Mouse (Mus musculus): ENCODE data around the gene Zfp69. TPM values are rescaled to one million over a fixed set of nuclear protein-coding genes. Genes with fewer than 3 reads are reported as not detected.

Zfp69 gene
- total RNA-seq, 2 experiments from 2014 or later, result 0.20 to 0.42 TPM

DNA sequence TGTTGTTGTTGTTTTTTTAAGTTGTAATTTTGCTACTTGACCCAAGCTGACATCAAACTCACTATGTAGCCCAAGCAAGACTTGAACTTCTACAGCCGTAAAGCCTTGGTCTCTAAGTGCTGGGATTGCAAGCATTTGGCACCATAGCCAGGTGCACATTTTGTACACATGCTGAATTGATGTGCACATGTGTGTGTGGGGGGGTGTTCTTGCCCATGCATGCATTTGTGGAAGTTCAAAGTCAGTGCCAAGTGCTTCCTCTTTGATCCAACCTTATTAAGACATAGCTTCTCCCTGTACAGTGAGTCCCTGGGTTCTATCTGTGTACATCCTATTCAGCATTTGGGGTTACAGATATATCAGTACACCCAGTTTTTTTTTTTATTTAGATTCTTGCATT lies 4.1 kb upstream of the Zfp69 start:
- DNase-seq, result no peak

DNA sequence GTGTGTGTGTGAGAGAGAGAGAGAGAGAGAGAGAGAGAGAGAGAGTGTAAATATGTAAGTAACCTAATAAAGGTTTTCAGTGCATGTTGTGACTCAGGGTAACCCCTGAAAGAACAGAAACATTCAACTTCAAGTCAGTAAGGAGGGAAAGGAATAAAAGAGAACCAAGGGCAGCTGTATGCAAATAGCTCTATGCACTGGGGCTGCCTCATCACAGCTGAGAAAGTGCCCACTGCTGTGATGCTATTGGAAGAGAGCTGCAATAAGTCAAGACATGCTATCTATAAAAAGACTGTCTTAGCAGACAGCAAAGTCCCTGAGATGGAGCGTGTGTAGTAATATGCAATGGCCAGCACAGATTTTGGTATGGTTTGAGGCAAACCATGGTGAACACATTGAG lies 2.2 kb upstream of the Zfp69 start:
- no peak overlapping the region for H3K27ac ChIP-seq
- intact Hi-C loops (cut with DNase I), result no loop called here
- H3K4me3 ChIP-seq, result no peak overlapping the region
- no peak for DNase-seq
- TF ChIP-seq CTCF (IDR thresholded peaks at IDR 0.05), result no peak

More for the DNA sequence above, 4.1 kb upstream of the Zfp69 start:
- Histone ChIP-seq H3K27ac (no peak overlapping the region), H3K4me3 (no peak overlapping the region)
- TF ChIP-seq CTCF (IDR thresholded peaks at IDR 0.05), result no peak
- intact Hi-C loops (cut with DNase I), result no loop called here

DNA sequence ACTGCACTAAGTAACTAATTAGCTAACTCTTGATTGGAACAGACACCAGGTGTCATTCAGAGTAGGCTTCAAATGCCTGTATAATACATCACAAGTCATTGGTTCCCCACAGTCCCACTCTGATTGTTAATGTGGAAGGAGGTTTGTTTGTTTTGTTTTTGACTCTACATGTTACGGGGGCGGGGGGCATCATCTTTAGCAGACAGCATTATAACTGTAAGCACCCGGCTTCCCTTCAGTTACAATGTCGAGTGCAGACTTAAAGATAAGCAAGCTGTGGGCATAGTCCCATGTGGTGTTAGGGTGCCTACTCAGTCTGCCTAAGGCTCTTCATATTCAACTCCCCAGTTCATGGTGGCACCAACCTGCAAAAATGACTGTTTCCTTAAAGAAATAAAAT lies 1.5 kb upstream of the Zfp69 start:
- H3K27ac ChIP-seq, result no peak overlapping the region
- DNase-seq, result no peak
- intact Hi-C loops (cut with DNase I), result no loop called here
- no peak overlapping the region for H3K4me3 ChIP-seq
- TF ChIP-seq CTCF (IDR thresholded peaks at IDR 0.05), result no peak

DNA sequence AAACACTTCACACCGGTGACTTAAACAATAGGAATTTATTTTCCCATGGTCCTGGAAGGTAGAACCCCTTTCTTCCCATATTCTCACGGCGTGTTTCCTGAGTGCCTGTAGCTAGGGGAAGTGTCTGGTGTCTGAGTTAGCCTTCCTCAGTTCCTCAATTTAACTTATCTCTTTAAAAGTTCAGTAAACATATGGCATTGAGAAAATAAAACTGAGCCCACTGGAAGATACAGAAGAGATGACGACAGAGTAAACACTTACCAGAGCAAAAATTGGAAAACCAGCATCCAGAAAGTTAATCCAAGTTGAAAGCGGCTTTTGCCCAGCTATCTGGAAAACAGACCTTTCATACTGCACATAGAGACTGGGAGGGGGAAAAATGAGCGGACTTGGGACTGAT lies 664 bp upstream of the Zfp69 start:
- H3K4me3 ChIP-seq, result peak overlapping the region; percentile 88
- intact Hi-C loops (cut with DNase I), result no loop called here
- H3K27ac ChIP-seq, result peak overlapping the region; percentile 95
- TF ChIP-seq CTCF (IDR thresholded peaks at IDR 0.05), result no peak
- no peak for DNase-seq

DNA sequence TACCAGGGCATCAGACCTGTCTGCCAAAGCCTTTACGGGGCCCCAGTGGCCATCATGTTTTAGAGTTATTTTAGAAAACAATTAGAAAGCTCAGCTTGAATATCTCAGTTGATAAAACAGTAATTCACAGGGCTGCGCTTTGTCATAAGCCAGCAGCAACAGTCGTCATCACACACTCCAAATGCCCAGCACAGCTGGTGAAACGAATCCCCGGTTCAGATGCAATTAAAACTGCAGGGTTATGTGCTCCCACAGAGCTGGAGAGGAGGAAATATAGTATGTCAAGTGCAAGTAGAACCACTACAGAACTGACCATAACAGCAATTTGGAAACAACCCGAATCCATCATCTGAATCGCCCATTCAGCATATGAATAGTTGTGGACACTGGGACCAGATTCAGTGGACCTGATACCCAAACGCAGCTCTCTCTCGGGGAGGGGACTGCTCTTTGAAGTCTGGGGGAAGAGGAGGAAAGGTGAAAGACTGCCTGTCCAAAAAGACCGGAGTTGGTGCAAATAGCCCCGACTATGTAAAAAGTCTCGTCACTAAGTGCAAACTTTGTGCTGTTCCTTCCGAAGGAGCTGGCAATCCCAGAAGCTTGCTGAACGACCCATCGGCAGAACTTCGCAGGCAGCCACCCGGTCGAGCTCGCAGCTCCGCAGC lies 604 bp downstream of the Zfp69 start:
- intact Hi-C loops (cut with DNase I), result no loop called here
- TF ChIP-seq CTCF (IDR thresholded peaks at IDR 0.05), result no peak
- Histone ChIP-seq H3K4me3 (peak overlapping the region; percentile 88), H3K27ac (peak overlapping the region; percentile 95)
- DNase-seq, result no peak

DNA sequence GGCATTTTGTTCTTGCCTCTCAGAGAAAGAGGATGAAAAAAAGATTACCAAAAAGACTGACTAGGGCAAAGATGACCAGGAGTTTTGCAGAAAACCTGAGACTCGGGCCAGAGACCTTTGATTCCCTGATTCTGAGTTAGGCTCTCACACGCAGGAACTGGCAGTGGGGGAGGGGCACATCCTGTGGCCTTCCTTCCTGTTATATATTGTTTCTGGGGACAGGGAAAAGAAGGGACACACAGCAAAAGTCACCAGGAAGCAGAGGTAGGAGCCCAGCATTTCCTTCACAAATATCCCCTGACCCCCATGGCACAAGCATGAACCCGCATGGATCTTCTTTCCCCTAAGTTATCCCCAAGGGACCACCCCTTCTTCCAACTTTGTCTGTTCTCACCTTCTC lies 2.6 kb downstream of the Zfp69 start:
- peak overlapping the region; percentile 53 for H3K27ac ChIP-seq
- peak overlapping the region; percentile 39 for H3K4me3 ChIP-seq
- no peak for TF ChIP-seq CTCF (IDR thresholded peaks at IDR 0.05)
- DNase-seq, result peak; percentile 29
- intact Hi-C loops (cut with DNase I), result no loop called here

DNA sequence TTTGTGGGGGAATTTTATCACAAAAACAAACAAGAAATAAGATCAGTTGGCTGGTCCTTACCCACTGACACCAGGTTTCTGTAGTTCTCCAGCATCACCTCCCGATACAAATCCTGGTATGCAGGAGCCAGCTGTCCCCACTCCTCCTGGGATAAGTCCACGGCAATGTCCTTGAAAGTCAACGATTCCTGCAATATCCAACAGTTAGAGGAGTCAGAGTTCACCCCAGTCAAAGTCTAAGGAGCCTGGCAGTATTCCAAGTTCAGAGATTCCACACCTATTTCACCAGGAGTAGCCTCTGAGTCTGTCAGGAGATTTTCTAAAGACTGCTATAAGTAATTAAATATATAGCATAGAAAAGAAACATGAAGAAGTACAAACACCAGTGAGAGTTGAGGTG lies 16.5 kb downstream of the Zfp69 start:
- Histone ChIP-seq H3K27ac (no peak overlapping the region), H3K4me3 (no peak overlapping the region)
- no peak for TF ChIP-seq CTCF (IDR thresholded peaks at IDR 0.05)
- intact Hi-C loops (cut with DNase I), result no loop called here
- no peak for DNase-seq

DNA sequence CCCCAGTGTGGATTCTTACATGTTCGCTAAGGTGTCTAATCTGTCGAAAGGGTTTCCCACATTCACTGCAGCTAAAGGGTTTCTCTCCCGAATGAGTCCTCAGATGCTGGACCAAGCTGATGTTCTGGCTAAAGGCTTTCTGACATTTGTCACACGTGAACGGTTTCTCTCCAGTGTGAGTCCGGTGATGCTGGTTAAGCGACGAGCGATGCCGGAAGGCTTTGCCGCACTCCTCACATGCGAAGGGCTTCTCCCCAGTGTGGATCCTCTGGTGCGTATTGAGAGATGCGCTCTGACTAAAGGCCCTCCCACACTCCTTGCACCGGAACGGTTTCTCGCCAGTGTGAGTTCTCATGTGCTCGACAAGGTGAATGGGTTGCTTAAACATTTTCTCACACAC lies 20.8 kb downstream of the Zfp69 start:
- no peak overlapping the region for H3K4me3 ChIP-seq
- TF ChIP-seq CTCF (IDR thresholded peaks at IDR 0.05), result no peak
- DNase-seq, result no peak
- intact Hi-C loops (cut with DNase I), result no loop called here
- no peak overlapping the region for H3K27ac ChIP-seq

DNA sequence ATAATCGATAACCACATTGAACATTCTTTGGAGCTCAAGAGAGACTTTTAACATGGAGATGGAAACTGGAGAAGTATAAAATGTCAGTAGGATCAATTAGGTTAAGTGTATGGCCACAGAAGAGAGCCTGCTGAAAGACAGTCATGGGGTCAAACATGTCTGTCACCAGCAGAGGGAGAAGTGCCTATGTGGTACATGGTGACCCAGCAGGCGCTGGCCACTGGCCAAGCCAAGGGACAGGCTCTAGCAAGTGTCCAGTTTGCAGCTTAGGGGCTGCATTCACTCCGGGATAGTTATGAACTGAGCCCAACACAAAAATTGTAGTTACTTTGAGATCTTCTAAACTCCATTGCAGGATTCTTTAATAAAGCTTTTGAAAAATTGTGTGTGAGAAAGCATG lies 22.8 kb downstream of the Zfp69 start:
- no peak overlapping the region for H3K4me3 ChIP-seq
- no peak overlapping the region for H3K27ac ChIP-seq
- DNase-seq, result peak; percentile 25
- intact Hi-C loops (cut with DNase I), result no loop called here
- TF ChIP-seq CTCF (IDR thresholded peaks at IDR 0.05), result 0 out of 2 replicates have a peak, but pooled peaks have one; percentile 1

DNA sequence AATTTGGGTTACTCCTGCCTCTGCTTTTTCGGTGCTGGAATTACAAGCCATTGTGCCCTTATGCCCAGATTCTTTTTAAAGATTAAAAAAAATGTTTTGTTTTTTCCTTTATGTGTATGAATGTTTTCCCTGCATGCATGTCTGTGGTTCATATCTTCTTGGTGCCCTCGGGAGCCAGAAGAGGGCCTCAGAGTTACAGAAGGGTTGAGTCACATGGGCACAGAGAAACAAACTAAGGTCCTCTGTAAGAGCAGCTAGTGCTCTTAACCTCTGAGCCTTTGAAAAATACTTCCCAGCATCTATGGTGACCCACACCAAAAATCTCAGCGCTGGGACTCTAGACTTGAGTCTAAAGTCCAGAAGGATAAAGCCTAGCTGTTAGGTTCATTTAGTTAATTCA lies 26.1 kb downstream of the Zfp69 start:
- TF ChIP-seq CTCF (IDR thresholded peaks at IDR 0.05), result peak; percentile 34
- intact Hi-C loops (cut with DNase I), result no loop called here
- peak; percentile 26 for DNase-seq
- peak overlapping the region; percentile 95 for H3K4me3 ChIP-seq
- peak overlapping the region; percentile 94 for H3K27ac ChIP-seq

DNA sequence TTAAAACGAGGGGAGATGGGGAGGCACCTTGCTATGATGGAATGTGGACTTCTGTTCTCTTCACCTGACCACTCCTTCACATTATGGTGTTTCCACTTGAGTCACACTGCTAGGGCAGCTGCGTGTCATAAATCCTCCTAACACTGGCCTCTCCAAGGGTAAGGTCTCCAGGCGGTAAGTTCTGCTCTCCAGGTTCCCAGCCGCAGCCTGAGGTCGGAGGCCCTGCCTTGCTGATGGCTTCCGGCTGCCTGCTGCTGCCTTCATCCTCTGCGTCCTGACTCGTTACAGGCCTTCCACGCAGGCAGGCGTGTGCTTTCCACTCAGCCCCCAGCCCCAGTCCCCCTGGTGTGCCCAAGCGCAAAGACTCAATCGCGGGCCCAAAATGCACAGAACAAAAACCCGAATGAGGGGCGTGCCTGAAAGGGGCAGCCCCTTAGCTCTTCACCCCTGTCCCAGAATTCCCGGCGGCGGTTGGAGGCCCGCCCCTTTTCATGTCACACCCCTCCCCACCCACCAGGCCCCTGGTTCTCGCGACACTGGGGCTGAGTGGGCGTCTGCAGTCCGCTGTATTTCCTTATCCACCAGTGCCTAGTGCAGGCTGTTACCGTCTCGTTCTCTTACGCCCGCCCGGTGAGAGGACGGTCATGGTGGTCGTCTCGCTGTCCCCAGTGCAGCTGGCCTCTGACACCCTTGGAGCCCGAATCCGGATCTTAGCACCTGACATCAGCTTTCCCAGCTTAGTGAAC lies 26.8 kb downstream of the Zfp69 start, which contains the start of gene Exo5:
Gene Exo5, minus strand, starts transcription at position 464 of the 746 bp plus-strand sequence.
- TF ChIP-seq CTCF (IDR thresholded peaks at IDR 0.05), result no peak
- intact Hi-C loops (cut with DNase I), result no loop called here
- H3K27ac ChIP-seq, result peak within 1 kb of the TSS; percentile 94
- peak; percentile 93 for DNase-seq
- H3K4me3 ChIP-seq, result peak within 1 kb of the TSS; percentile 95

DNA sequence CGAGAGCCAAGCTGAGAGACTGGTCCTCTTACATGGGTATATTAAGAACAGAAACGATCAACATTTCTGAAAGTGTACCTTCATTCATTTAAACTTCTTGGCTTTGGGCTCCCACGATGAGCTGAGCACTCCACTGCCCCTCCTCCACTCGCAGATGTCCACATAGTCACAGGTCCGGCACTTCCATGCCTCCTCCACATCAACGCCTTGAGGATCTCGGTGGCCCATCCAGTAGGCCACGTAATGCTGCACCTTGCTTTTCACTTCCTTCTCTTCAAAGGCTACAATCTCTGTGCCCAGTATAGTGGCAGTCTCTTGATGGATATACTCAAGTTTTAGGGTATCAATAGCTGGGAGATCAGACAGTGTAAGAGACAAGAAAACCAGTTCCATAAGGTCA lies 30.0 kb downstream of the Zfp69 start:
- intact Hi-C loops (cut with DNase I), result no loop called here
- DNase-seq, result no peak

DNA sequence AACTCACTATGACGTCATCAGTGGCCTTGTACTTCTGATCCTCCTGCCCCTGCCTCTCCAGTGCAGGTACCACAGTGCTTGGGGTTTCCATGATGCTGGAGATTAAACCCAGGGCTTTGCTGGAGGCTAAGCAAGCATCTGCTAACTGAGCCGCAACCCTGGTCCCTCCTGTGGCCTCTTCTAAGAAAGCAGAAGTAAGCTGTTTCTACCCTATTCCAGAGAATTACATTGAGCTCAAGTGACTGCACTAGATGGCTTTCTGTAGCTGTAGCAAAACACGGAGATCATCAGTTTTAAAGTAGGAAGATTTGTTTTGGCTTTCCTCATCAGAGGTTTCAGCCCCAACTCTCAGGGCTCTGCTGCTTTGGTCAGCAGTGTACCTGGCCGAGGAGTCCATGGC lies 37.0 kb downstream of the Zfp69 start:
- no peak for DNase-seq
- H3K4me3 ChIP-seq, result no peak overlapping the region
- H3K27ac ChIP-seq, result no peak overlapping the region
- intact Hi-C loops (cut with DNase I), result no loop called here
- no peak for TF ChIP-seq CTCF (IDR thresholded peaks at IDR 0.05)

More for the DNA sequence above, 30.0 kb downstream of the Zfp69 start:
- Histone ChIP-seq H3K4me3 (no peak overlapping the region), H3K27ac (no peak overlapping the region)
- no peak for TF ChIP-seq CTCF (IDR thresholded peaks at IDR 0.05)

Measured in gastrocnemius, adult 2 months (tissue).